Mouse (Mus musculus) E14TG2a.4 (cell line): Measurements from ENCODE around the gene Mpi.

Experiments
- CTCF ChIP-seq: conservative IDR thresholded peaks from 2 replicates; pipeline ENCODE4 v1.5.1; 2014; ENCODE audit warnings: low read length
- NANOG ChIP-seq: IDR thresholded peaks from 2 replicates; pipeline ENCODE4 v1.6.1; 2014; ENCODE audit warnings: borderline replicate concordance, low read length, mixed read lengths
- POU5F1 ChIP-seq: IDR thresholded peaks from 2 replicates; pipeline ENCODE4 v1.6.1; 2014; ENCODE audit warnings: low read length, borderline replicate concordance

DNA sequence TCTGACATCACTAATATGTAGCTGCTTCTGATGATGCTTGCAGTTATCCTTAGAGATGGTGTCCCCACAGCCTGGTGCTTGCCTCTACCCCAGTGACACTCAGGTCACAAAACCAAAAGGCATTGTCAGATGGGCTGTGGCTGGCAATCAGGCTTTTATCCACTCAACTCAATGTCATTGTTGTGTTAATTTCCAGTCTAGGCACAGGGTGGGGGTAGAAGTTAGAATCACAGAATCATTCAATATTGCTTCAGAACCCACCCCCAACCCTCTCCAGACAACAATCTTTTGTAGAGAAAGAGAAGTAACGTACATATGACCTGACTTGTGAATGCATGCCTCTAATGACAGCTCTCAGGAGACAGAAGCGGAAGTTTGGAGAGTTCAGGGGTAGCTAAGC, 42.0 kb downstream of the Mpi start:
- TF ChIP-seq CTCF (no peak), NANOG (peak; percentile 87), POU5F1 (0 out of 2 replicates have a peak, but pooled peaks have one; percentile 55)
